Mouse (Mus musculus): ENCODE measurements around the gene Fmn2. TPM values are rescaled to one million over a fixed set of nuclear protein-coding genes. Genes with fewer than 3 reads are reported as not detected.

The Fmn2 gene
- polyA plus RNA-seq, 1 experiment from 2014 or later = 0.10 TPM

- Histone ChIP-seq H3K4me1 (no peaks in the 10 kb centered on the region), H3K9me3 (replicated peaks) (no peaks in the 10 kb centered on the region), H3K27me3 (replicated peaks) (no peaks in the 10 kb centered on the region), H3K27ac (no peak overlapping the region), H3K36me3 (no peaks in the 10 kb centered on the region), H3K4me2 (no peak overlapping the region), H3K4me3 (no peak overlapping the region), H3K9ac (no peak overlapping the region)
- WGBS (ENCODE audit: insufficient replicate concordance) = 62% methylated on average over 3 of the region's 3 CpGs
- peak; percentile 24; the same call in 1 of the 2 replicates for ATAC-seq
These were observed 67.0 kb downstream of the Fmn2 start for GRCm38 (mm10) chr1:174568609-174569008.

GRCm38 (mm10) chr1:174592420-174592980 lies 90.9 kb downstream of the Fmn2 start:
- Histone ChIP-seq H3K9me3 (replicated peaks) (no peaks in the 10 kb centered on the region), H3K4me2 (no peak overlapping the region), H3K4me3 (no peak overlapping the region), H3K27ac (no peak overlapping the region), H3K9ac (no peak overlapping the region), H3K36me3 (no peaks in the 10 kb centered on the region), H3K4me1 (peaks cover 2% of the 10 kb centered on the region), H3K27me3 (replicated peaks) (no peaks in the 10 kb centered on the region)
- WGBS (ENCODE audit: insufficient replicate concordance) = 55% methylated on average over 5 of the region's 5 CpGs
- no peak for ATAC-seq

GRCm38 (mm10) chr1:174594989-174595388 lies 93.4 kb downstream of the Fmn2 start:
- H3K4me1 ChIP-seq = peaks cover 23% of the 10 kb centered on the region
- H3K4me3 ChIP-seq = no peak overlapping the region
- WGBS (ENCODE audit: insufficient replicate concordance) = 7% methylated on average over 4 of the region's 4 CpGs
- H3K4me2 ChIP-seq = no peak overlapping the region
- no peak overlapping the region for H3K27ac ChIP-seq
- H3K9me3 ChIP-seq (replicated peaks) = no peaks in the 10 kb centered on the region
- no peaks in the 10 kb centered on the region for H3K36me3 ChIP-seq
- no peaks in the 10 kb centered on the region for H3K27me3 ChIP-seq (replicated peaks)
- no peak overlapping the region for H3K9ac ChIP-seq
- no peak for ATAC-seq

GRCm38 (mm10) chr1:174597495-174597894 lies 95.9 kb downstream of the Fmn2 start:
- ATAC-seq = peak; percentile 39; the same call in 1 of the 2 replicates
- peaks cover 37% of the 10 kb centered on the region for H3K4me1 ChIP-seq
- no peak overlapping the region for H3K4me3 ChIP-seq
- H3K9ac ChIP-seq = no peak overlapping the region
- no peaks in the 10 kb centered on the region for H3K36me3 ChIP-seq
- no peak overlapping the region for H3K4me2 ChIP-seq
- H3K27ac ChIP-seq = no peak overlapping the region
- 26% methylated on average over 3 of the region's 3 CpGs for WGBS (ENCODE audit: insufficient replicate concordance)
- H3K27me3 ChIP-seq (replicated peaks) = no peaks in the 10 kb centered on the region
- no peaks in the 10 kb centered on the region for H3K9me3 ChIP-seq (replicated peaks)

GRCm38 (mm10) chr1:174598226-174598625 lies 96.6 kb downstream of the Fmn2 start:
- Histone ChIP-seq H3K4me1 (peaks cover 37% of the 10 kb centered on the region), H3K9ac (no peak overlapping the region), H3K4me2 (no peak overlapping the region), H3K4me3 (no peak overlapping the region), H3K9me3 (replicated peaks) (no peaks in the 10 kb centered on the region), H3K27me3 (replicated peaks) (no peaks in the 10 kb centered on the region), H3K27ac (no peak overlapping the region), H3K36me3 (no peaks in the 10 kb centered on the region)
- ATAC-seq = 0 out of 2 replicates have a peak, but pooled peaks have one; percentile 16
- 50% methylated on average over 6 of the region's 6 CpGs for WGBS (ENCODE audit: insufficient replicate concordance)

- Histone ChIP-seq H3K4me1 (peaks cover 37% of the 10 kb centered on the region), H3K36me3 (no peaks in the 10 kb centered on the region), H3K9ac (no peak overlapping the region), H3K4me3 (no peak overlapping the region), H3K27me3 (replicated peaks) (no peaks in the 10 kb centered on the region), H3K27ac (no peak overlapping the region), H3K4me2 (0 out of 2 replicates have a peak overlapping the region, but pooled peaks have one; percentile 10), H3K9me3 (replicated peaks) (no peaks in the 10 kb centered on the region)
- ATAC-seq = no peak
- 81% methylated on average over 2 of the region's 2 CpGs for WGBS (ENCODE audit: insufficient replicate concordance)
These were observed 98.4 kb downstream of the Fmn2 start for GRCm38 (mm10) chr1:174600041-174600440.

- Histone ChIP-seq H3K4me1 (peaks cover 37% of the 10 kb centered on the region), H3K27ac (no peak overlapping the region), H3K4me3 (no peak overlapping the region), H3K4me2 (0 out of 2 replicates have a peak overlapping the region, but pooled peaks have one; percentile 10), H3K9me3 (replicated peaks) (no peaks in the 10 kb centered on the region), H3K36me3 (no peaks in the 10 kb centered on the region), H3K9ac (no peak overlapping the region), H3K27me3 (replicated peaks) (no peaks in the 10 kb centered on the region)
- peak; percentile 95 for ATAC-seq
- WGBS (ENCODE audit: insufficient replicate concordance) = 23% methylated on average over 1 of the region's 1 CpGs
These were observed 99.0 kb downstream of the Fmn2 start for GRCm38 (mm10) chr1:174600620-174601019.

GRCm38 (mm10) chr1:174617368-174617767 lies 115.7 kb downstream of the Fmn2 start:
- Histone ChIP-seq H3K27me3 (replicated peaks) (no peaks in the 10 kb centered on the region), H3K4me2 (no peak overlapping the region), H3K36me3 (no peaks in the 10 kb centered on the region), H3K4me1 (no peaks in the 10 kb centered on the region), H3K9me3 (replicated peaks) (no peaks in the 10 kb centered on the region), H3K9ac (no peak overlapping the region), H3K4me3 (no peak overlapping the region), H3K27ac (no peak overlapping the region)
- WGBS (ENCODE audit: insufficient replicate concordance) = 42% methylated on average over 4 of the region's 4 CpGs
- ATAC-seq = no peak

GRCm38 (mm10) chr1:174621512-174621911 lies 119.9 kb downstream of the Fmn2 start:
- Histone ChIP-seq H3K4me1 (no peaks in the 10 kb centered on the region), H3K36me3 (no peaks in the 10 kb centered on the region), H3K27ac (no peak overlapping the region), H3K4me2 (no peak overlapping the region), H3K27me3 (replicated peaks) (no peaks in the 10 kb centered on the region), H3K9me3 (replicated peaks) (no peaks in the 10 kb centered on the region), H3K9ac (no peak overlapping the region), H3K4me3 (no peak overlapping the region)
- ATAC-seq = no peak
- 37% methylated on average over 1 of the region's 1 CpGs for WGBS (ENCODE audit: insufficient replicate concordance)

- no peak for ATAC-seq
- H3K4me2 ChIP-seq = no peak overlapping the region
- WGBS (ENCODE audit: insufficient replicate concordance) = 32% methylated on average over 3 of the region's 3 CpGs
- H3K9me3 ChIP-seq (replicated peaks) = no peaks in the 10 kb centered on the region
- H3K9ac ChIP-seq = no peak overlapping the region
- H3K36me3 ChIP-seq = no peaks in the 10 kb centered on the region
- H3K27ac ChIP-seq = no peak overlapping the region
- no peaks in the 10 kb centered on the region for H3K4me1 ChIP-seq
- H3K27me3 ChIP-seq (replicated peaks) = no peaks in the 10 kb centered on the region
- H3K4me3 ChIP-seq = no peak overlapping the region
These were observed 121.4 kb downstream of the Fmn2 start for GRCm38 (mm10) chr1:174623054-174623453.

GRCm38 (mm10) chr1:174630074-174630473 lies 128.4 kb downstream of the Fmn2 start:
- no peaks in the 10 kb centered on the region for H3K27me3 ChIP-seq (replicated peaks)
- H3K4me3 ChIP-seq = no peak overlapping the region
- 78% methylated on average over 1 of the region's 1 CpGs for WGBS (ENCODE audit: insufficient replicate concordance)
- no peak overlapping the region for H3K4me2 ChIP-seq
- no peak overlapping the region for H3K9ac ChIP-seq
- H3K36me3 ChIP-seq = no peaks in the 10 kb centered on the region
- H3K27ac ChIP-seq = no peak overlapping the region
- no peak for ATAC-seq
- H3K9me3 ChIP-seq (replicated peaks) = no peaks in the 10 kb centered on the region
- H3K4me1 ChIP-seq = no peaks in the 10 kb centered on the region

GRCm38 (mm10) chr1:174636291-174636690 lies 134.7 kb downstream of the Fmn2 start:
- Histone ChIP-seq H3K27me3 (replicated peaks) (no peaks in the 10 kb centered on the region), H3K4me1 (no peaks in the 10 kb centered on the region), H3K4me2 (no peak overlapping the region), H3K9me3 (replicated peaks) (no peaks in the 10 kb centered on the region), H3K9ac (no peak overlapping the region), H3K27ac (no peak overlapping the region), H3K36me3 (no peaks in the 10 kb centered on the region), H3K4me3 (no peak overlapping the region)
- no peak for ATAC-seq
- WGBS (ENCODE audit: insufficient replicate concordance) = 73% methylated on average over 4 of the region's 4 CpGs

- H3K4me3 ChIP-seq = no peak overlapping the region
- H3K36me3 ChIP-seq = no peaks in the 10 kb centered on the region
- H3K4me1 ChIP-seq = no peaks in the 10 kb centered on the region
- no peaks in the 10 kb centered on the region for H3K9me3 ChIP-seq (replicated peaks)
- H3K27ac ChIP-seq = no peak overlapping the region
- no peaks in the 10 kb centered on the region for H3K27me3 ChIP-seq (replicated peaks)
- ATAC-seq = no peak
- 81% methylated on average over 6 of the region's 6 CpGs for WGBS (ENCODE audit: insufficient replicate concordance)
- H3K9ac ChIP-seq = no peak overlapping the region
- H3K4me2 ChIP-seq = no peak overlapping the region
These were observed 136.0 kb downstream of the Fmn2 start for GRCm38 (mm10) chr1:174637564-174638085.
